Mouse (Mus musculus) bone marrow, adult 2 months (tissue): ENCODE data around the gene Ly86. TPM values are rescaled to one million over a fixed set of nuclear protein-coding genes. Genes with fewer than 3 reads are reported as not detected.

ENCODE experiments used
- H3K27ac ChIP-seq: fragments of 200-500 bp; 2 replicates; pipeline ENCODE4 v1.5.1; 2012; ENCODE audit warnings: low read depth, mild to moderate bottlenecking, control low read depth, inconsistent platforms, low read length; ENCODE audit not compliant: control insufficient read depth, poor library complexity, insufficient read depth
- H3K4me1 ChIP-seq: fragments of 200-500 bp; 2 replicates; pipeline ENCODE4 v1.6.1; 2011; ENCODE audit warnings: low read length; ENCODE audit not compliant: control insufficient read depth, insufficient read depth
- H3K4me3 ChIP-seq: fragments of 200-500 bp; replicated peaks from 2 replicates; pipeline ENCODE3; 2011; ENCODE audit warnings: mild to moderate bottlenecking, low read depth, low read length, control low read depth; ENCODE audit not compliant: control insufficient read depth
- CTCF ChIP-seq: fragments of 200-500 bp; IDR thresholded peaks from 2 replicates; pipeline ENCODE4 v1.5.1; 2011; ENCODE audit warnings: low read length, control low read depth; ENCODE audit not compliant: control insufficient read depth, insufficient read depth
- POLR2A ChIP-seq: fragments of 200-500 bp; IDR thresholded peaks from 2 replicates; pipeline ENCODE4 v1.6.1; 2011; ENCODE audit warnings: low read depth, mild to moderate bottlenecking, control low read depth, low read length, borderline replicate concordance; ENCODE audit not compliant: control insufficient read depth
- WGBS: fragments of 180-500 bp; shearing (Covaris S2); methylation state at CpG from one replicate; pipeline ENCODE4 v1.1.7; 2018; 5-methylcytosine and 5-hydroxymethylcytosine counted together
- polyA plus RNA-seq: library from polyadenylated mRNA; stranded (reverse); fragments of >200 nt; gene quantifications from 2 replicates; pipeline ENCODE4 v1.2.4, GENCODE M21; 2011; ENCODE audit warnings: low replicate concordance; ENCODE audit not compliant: missing spikeins, insufficient read depth, insufficient read length

Ly86 gene
- polyA plus RNA-seq, 1 experiment, result 18.8 TPM

DNA sequence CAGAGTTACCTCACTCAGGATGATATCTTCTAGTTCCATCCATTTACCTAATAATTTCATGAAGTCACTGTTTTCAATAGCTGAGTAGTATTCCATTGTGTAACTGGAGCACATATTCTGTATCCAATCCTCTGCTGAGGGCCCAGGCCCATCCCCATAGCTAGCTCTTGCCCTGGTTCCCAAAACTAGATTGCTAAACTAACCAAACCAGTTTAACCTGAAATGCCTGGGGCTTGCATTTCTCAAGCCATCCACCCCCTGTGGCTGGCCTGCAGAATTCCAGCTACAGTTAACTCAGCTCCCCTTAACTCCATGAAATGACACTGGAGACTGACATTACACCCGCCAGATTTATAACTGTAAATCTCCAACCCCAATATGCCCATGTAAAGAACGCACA lies 13.1 kb downstream of the Ly86 start:
- Histone ChIP-seq H3K4me1 (peaks cover 9% of the 10 kb centered on the region; the same call in 1 of the 2 replicates), H3K4me3 (no peak overlapping the region), H3K27ac (no peak overlapping the region)
- no peak for TF ChIP-seq POLR2A
- TF ChIP-seq CTCF, result no peak
- WGBS, result 77% methylated on average over 2 of the region's 2 CpGs

DNA sequence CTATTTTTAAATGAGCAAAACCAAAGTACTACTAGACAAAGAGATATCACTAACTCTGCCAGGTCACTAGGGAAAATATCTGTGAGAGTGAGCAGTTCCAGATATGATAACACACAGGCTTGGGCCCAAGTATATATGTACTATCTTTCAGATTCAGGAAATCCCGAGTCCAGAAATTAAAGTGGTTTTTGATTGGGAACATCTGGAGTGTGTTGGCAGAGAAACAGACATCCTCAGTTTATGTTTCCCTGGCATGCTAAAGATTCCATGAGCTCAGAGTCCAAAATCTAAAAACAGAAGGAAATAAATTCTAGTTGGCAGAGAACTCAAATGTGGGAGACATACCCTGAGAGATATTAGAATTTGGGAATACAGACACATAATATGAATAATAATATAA lies 16.2 kb downstream of the Ly86 start:
- peaks cover under 1% of the 10 kb centered on the region; the same call in 1 of the 2 replicates for H3K4me1 ChIP-seq
- H3K4me3 ChIP-seq, result no peak overlapping the region
- TF ChIP-seq POLR2A (no peak), CTCF (no peak)
- WGBS, result 72% methylated on average over 1 of the region's 1 CpGs
- H3K27ac ChIP-seq, result no peak overlapping the region

DNA sequence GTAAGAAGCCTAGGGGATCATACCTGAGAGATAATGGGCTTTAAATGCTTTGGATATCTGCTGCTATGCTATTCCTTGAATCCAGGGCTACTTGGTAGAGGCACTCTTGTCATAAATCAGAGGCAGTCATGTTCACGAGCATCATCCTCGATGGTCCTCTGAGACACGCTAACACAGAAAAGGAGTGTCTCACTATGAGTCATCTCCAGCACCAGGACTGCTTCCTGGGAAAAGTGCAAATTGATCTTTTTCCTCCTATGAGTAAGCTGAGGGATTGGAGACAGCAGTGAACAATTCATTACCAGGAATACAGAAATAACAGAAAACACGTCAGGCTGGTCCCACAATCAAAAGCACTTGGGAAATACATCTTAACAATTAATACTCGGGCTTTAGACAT lies 19.3 kb downstream of the Ly86 start:
- Histone ChIP-seq H3K4me1 (no peaks in the 10 kb centered on the region), H3K27ac (no peak overlapping the region), H3K4me3 (no peak overlapping the region)
- WGBS, result 74% methylated on average over 5 of the region's 5 CpGs
- TF ChIP-seq POLR2A (no peak), CTCF (no peak)

GRCm38 (mm10) chr13:37376411-37376810 lies 31.4 kb downstream of the Ly86 start:
- TF ChIP-seq POLR2A, result no peak
- TF ChIP-seq CTCF, result no peak
- Histone ChIP-seq H3K4me1 (no peaks in the 10 kb centered on the region), H3K27ac (no peak overlapping the region), H3K4me3 (no peak overlapping the region)
- 76% methylated on average over 5 of the region's 5 CpGs for WGBS

GRCm38 (mm10) chr13:37388222-37389202 lies 43.5 kb downstream of the Ly86 start:
- Histone ChIP-seq H3K4me1 (no peaks in the 10 kb centered on the region), H3K4me3 (no peak overlapping the region), H3K27ac (no peak overlapping the region)
- TF ChIP-seq POLR2A (no peak), CTCF (no peak)
- WGBS, result 67% methylated on average over 9 of the region's 9 CpGs

GRCm38 (mm10) chr13:37389296-37389695 lies 44.3 kb downstream of the Ly86 start:
- no peaks in the 10 kb centered on the region for H3K4me1 ChIP-seq
- TF ChIP-seq POLR2A (no peak), CTCF (no peak)
- no peak overlapping the region for H3K4me3 ChIP-seq
- 57% methylated on average over 5 of the region's 5 CpGs for WGBS
- no peak overlapping the region for H3K27ac ChIP-seq

DNA sequence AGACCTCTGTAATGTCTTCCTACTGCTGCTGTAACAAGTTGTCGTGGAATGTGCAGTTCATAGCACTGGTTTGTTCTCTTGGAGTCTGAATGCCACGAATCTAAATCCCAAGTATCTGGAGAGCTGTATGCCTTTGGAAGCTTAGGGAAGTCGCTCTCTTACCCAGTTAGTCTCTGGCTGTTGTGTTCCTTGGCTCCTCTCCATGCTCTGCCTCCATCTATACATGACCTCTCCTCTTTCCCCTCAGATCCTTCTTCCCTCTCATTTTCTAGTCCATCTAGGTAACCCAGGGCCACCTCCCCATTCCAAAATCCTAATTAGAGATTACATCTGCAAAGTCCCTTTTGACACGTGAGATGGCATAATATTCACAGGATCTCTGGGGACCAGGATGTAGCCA lies 53.8 kb downstream of the Ly86 start:
- peaks cover 1% of the 10 kb centered on the region for H3K4me1 ChIP-seq
- WGBS, result 70% methylated on average over 4 of the region's 4 CpGs
- TF ChIP-seq CTCF (no peak), POLR2A (no peak)
- H3K4me3 ChIP-seq, result no peak overlapping the region
- H3K27ac ChIP-seq, result no peak overlapping the region

- no peak overlapping the region for H3K4me3 ChIP-seq
- peaks cover 1% of the 10 kb centered on the region for H3K4me1 ChIP-seq
- TF ChIP-seq POLR2A, result no peak
- no peak for TF ChIP-seq CTCF
- H3K27ac ChIP-seq, result no peak overlapping the region
- 44% methylated on average over 8 of the region's 8 CpGs for WGBS
Observed at GRCm38 (mm10) chr13:37399340-37399739, 54.3 kb downstream of the Ly86 start.

DNA sequence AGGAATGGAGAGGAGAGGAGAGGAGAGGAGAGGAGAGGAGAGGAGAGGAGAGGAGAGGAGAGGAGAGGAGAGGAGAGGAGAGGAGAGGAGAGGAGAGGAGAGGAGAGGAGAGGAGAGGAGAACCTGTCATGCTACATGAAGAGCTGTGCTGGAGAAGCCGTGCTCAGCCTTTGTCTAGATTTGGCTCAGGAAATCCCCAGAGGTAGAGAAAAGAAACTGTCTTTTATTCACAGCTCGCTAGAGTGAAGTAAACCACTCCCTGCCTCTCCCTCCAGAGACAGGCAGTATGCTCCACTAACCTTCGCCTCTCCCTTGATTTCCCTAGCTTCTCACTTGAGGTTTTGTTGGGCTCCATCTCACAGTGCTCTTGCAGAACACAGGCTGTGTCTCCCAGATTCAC lies 57.4 kb downstream of the Ly86 start:
- Histone ChIP-seq H3K27ac (no peak overlapping the region), H3K4me1 (peaks cover 1% of the 10 kb centered on the region), H3K4me3 (no peak overlapping the region)
- TF ChIP-seq POLR2A, result no peak
- WGBS, result 48% methylated on average over 3 of the region's 3 CpGs
